Mouse (Mus musculus) naive thymus-derived CD4-positive, alpha-beta T cell, adult 2 months (primary cell): ENCODE measurements around the gene Hoxd10.

Source experiments
- DNase-seq: peaks from one replicate; pipeline ENCODE4 v3.0.0-alpha.2; 2011; ENCODE audit warnings: low read depth

Hoxd10 gene

DNA sequence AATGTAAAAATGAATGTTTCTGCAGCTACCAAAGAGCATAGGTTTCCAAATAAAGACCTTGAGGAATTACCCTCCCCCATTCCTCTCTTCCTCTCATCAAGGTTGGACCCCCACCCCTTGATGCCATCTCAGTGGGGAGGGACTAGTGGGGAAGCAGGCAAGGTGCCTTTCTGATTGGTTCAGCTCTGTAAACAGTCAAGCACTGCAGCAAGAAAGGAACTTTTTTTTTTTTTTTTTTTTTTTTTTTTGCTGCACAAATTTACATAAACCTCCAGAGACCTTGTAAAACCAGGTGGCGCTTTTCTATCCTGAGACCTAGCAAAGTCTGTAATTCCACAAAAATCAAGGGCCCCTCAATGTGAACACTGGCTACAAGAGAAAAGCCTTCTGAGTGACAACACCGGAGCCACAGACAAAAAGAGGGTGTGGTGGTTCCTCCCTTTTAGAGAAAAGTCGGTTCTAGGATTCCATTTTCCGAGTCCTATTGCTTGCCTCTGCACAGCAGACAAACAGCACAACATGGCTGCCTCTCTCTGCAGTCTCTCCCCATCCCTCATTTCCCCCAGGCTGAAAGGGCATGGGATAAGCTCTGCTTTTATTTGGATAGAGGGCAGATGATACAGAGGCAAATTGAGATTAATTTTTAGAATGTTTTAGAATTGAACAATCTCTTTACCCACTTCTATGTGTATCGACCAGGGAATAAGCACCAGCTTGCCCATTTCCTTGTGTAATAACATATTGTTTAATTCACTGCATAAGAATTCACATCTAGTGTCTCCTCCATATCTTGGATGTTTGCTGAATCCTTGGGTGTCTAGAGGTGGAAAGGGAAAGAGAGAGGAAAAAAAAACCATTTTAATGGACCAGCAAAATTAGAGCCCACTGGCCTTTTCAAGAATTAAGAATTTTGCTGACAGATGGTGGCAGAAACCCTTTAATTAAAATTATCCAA lies 18.0 kb downstream of the Hoxd10 start:
- DNase-seq: no peak

DNA sequence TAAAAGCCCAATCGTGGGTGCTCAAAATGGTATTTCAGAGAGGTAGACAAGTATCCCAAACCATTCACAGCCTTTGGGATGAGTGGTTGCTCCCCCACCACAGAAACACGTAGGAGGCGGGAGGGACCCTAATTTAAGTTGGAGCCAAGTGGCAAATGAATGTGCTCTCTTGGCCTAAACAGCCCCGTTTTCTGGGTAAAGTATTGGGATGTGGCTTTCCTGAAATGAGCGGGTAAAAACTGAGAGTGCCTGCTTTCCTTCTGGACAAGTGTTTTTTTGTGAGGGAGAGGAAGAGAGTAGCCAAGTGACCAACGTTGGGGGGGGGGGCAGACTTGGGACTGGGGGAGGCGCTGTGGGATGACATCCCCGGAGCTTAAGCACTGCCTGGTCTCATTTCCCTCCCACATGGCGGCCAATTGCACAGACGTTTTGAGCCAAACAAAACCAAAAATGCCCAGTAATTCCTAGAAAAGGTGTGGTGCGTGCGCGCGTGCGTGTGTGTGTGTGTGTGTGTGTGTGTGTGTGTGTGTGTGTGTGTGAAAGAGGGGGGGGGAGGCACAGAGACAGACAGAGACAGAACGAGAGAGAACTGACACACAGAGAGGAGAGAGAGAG lies 19.3 kb downstream of the Hoxd10 start:
- no peak for DNase-seq

DNA sequence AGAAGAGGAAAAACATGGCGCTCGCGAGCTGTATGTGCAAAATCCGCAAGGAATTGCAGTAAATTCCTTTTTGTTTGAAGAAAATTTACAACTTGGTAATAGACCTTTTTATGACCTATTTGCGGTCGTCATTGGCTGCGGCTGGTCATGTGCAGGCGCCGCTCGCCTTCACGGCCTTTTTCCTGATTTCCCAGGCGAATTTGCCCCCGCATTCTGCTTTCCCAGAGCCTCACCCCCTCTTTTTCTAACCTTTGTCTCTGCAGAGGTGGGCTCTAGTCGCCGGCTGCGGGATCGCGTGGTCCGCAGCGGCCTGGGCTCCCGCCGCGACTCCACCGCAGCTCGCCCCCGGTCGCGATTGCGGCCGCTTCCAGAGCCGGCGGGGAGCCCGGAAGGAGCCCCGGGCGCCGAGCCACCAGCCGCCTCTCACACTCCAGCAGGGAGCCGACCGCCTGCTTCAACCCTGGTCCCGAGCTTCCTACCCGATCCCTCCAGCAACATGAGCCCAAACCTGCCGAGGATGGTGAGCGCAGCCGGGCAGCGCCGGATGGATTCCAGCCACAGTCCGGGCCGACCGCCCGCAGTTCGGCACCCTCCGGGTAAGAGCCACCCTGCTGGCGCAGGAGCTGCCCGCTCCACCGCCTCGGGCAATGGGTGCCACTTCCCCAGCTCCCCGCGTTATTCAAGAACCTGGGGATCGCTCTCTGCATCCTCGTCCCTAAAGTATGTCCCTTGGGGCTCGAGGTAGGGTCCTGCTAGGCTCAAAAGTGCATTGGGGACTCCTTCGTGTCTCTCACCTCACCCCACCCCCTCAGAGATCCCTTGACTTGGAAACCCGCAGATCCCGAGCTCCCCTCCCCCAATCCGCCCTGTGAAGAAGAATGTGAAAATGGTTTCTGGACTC lies 20.2 kb downstream of the Hoxd10 start, which contains the start of the genes Hoxd3 and Hoxd4:
Gene Hoxd3 (plus strand): TSS at position 207 of the 901 bp plus-strand sequence.
Gene Hoxd4 (plus strand): TSS at position 209 of the 901 bp plus-strand sequence.
- DNase-seq: no peak

DNA sequence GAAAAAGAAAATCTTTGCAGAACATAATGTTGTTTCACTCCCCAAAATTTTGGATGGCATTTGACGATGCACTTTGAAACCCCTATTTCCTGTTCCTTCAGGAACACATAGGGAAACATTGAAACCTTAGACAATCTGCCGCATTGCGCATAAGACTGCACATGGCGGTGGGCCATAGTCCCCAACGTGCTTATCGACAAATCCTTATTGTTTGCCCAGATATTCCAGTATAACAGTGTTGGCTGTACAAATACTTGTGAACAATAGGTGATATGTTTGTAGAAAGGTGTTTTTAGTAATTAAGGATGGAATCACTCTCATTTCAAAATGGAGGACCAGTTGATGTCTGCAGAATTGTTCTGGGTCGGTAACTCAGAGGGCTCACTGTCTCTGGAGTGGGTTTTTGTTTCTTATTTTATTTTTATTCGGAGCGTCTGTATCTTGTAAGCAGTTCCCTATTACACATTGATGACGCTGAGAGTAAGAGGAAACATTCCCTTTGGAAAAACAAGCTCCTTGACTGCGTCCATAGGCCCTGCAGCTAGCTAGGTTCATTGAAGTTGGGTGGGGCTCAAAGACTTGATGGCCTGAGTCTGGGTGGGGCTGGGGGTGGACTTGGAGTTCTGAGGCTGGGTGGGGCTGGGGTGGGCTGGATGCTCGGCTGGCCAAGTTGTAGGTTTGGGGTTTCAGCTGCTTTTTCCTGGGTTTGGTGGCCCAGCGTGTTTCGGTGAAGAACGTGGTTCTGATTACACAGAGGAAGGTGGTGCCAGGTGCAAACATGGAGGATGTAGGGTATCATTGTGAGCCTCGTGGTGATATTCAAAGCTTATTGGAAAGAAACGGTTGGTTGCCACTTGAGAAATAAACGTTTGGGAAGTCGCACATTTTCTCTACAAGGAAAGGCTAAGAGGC lies 21.8 kb downstream of the Hoxd10 start:
- no peak for DNase-seq

DNA sequence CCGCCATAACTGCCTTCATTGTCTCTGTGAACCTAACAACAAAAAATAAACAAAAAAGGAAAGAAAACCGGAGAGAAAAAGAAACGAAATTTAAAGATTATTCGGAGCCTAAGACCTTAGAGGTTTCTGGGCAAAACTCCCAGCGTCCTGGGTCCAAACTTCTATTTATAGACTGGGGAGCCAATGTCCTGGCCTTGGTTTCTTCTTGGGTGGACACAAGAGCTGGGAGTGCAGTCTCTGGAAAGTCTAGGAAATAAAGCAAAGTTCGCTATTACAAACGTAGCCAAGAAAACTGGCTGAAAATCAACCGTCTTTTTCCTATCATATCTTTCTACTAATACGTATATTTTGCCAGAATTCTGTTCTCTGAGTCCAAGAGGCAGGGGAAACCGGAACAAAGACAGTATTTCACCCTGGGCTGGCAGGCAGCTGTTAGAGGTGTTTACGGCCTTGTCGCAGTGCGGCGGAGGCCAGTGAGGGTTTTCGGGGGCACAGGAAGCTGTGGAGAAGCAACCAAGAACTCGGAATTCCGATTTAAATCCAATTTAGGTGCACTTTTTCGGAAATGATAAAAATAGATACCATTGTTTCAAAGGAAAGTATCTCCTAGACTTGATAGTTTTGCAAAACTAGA lies 22.5 kb downstream of the Hoxd10 start:
- DNase-seq: no peak

DNA sequence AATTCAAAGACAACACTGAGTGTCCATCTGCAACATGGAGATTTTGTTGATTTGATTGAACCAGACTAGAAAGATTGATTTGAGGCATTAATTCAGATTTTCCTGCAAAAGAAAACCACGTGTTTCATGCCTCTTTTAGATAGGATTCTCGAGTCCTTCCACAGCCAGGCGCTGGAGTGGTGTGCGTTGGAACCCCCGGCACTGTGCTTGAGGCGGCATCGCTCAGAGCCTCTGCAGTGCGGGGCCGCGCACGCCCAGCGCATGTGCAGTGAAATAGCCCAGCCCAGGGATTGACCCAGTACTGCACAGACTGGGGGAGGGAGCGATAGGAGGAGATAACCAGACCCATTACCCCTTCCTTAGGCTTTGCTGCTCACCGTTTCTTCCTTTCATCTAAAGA lies 23.2 kb downstream of the Hoxd10 start:
- DNase-seq: no peak

DNA sequence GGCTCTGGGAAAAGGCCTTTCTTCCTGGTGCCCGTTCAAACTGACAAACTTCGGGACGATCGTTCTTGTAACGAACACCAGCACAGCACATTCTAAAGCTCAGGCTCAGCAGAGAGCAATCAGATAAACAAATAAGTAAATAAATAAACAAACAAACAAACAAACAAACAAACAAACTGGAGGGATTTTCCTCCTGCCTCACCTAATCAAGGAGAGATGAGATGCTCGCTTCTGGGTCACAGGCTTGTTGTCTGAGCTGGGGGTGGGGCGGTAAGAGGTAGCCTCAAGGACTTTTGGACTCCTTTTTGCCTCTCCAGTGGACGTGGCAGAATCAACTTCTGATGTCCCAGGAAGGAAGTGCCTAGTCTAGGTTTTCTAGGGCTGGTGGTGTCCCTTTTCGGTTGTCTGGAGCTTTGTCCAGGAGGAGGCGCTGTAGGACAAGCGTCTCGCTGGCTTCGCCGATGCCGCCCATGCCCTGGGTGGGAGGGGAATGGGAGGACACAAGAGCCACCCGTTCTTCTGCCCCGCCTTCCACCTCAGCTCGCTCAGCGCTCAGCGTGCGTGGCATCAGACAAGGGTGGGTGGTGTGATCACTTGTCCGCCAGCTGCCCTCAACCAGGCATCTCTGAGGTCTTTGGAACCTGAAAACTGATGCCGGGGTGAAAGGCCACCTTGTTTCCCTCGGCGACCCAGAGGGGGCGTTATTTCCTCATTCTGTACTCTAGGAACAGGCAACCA lies 23.9 kb downstream of the Hoxd10 start:
- DNase-seq: peak; percentile 84

DNA sequence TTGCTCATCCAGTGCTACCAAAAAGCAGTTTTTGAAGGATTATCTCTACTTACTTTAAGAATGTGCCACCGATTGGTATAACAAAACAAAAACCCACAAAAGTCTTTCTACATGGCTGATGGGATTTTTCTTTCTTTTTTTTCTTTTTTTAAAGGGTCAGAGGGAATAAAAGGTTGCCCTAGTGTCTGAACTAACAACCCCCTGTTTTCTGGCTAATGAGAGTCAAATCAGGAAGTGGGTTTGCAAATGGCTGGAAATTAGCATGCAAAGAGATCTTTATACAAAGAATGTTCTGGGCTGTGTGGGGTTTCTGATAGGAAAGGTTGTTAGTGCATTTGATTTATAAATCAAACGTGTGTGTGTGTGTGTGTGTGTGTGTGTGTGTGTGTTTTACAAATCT lies 28.7 kb downstream of the Hoxd10 start:
- DNase-seq: no peak

DNA sequence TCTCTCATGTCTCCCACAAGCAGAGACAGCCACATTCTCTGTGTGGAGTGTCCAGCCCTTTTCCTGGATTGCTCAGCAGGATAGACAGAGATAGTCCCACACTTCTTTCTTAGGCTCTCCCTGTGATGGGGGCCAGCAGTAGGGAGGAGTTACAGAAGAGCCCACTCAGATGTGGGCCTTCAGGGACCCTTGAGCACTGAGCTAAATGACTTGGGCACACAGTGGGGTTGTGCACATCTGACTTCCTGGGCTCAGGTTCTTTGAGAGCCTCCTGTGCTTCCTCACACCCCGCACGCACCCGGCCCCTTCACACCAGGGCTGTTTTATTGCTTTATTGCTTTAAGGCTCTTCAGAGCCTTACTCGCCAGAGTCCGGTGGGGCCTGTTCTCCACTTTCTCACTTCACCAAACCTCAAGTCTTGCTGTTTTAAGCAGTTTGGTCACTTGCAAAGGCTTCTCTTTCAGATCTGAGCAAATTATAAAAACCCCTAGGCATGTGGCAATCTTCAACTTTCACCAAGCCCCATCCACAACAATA lies 29.3 kb downstream of the Hoxd10 start:
- no peak for DNase-seq

DNA sequence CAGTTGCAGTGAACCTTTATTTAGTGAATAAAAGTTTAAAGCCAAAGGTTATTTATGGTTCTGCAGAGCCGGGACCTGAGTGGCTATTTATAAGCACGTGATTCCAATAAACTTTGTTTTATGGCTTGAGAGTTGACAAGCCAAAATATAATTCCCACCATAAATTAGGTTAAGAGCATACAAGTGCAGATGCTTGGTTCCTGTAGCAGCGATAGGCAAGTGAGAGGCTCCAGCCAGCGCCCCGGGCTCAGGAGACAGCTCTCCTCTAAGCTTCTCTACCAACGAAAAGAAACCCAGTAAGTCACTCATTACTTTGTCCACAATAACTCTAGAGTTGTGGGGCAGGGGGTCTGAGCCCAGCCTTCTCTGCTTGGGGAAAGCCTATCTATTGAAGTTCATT lies 30.2 kb downstream of the Hoxd10 start:
- no peak for DNase-seq

DNA sequence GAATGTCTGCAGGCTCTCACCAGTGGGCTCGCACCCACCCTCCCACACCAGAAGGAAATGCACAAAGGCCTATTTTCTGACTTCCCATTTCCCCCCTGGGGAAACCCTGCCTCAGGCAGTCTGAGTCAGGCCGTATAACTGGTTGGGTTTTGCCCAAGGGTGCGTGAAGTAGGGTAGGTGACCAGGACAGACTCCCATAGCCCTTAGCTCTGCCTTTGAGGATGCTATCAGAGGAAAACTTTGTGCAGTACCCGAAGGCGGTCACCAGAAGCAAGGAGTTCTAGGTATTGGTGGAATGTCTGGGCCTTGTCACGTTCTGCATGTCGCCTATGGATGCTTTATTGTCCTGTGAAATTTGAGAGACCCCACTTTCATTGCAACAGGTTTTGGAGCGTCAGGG lies 31.2 kb downstream of the Hoxd10 start:
- no peak for DNase-seq

DNA sequence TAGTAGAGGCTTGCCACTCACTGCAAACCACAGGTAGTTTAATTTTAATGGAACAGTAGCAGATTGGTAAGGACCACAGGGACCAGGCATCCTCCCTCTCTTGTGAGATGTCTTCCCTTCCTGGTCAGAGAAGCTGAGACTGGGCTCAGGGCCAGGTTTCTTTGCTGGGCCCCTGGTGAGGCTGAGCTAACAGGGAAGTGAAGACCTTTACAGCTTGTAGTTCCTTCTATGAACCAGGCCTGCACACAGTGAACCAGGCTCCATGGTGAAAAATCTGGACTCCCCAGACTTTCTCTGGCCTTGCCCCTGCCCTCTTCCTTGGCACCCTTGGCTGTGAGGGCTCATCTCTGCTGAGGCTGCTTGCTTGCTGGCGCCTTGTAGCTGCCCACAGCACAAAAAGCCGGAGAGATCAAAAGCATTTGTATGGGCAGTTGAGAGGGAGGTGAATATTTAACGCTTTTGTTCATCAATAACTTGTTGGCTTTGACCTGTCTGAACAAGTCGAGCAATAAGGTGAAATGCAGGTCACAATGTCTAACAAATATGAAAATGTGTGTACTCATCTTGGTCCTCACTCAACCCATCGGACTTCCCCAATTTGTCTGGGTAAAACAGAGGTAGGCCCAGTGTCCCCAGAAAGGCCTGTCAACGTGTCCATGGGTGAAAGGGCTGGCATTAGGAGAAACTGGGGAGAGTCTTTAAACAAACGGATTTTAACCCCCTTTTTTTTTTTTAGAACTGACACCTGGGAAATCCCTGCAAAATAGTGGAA lies 32.7 kb downstream of the Hoxd10 start:
- DNase-seq: no peak

DNA sequence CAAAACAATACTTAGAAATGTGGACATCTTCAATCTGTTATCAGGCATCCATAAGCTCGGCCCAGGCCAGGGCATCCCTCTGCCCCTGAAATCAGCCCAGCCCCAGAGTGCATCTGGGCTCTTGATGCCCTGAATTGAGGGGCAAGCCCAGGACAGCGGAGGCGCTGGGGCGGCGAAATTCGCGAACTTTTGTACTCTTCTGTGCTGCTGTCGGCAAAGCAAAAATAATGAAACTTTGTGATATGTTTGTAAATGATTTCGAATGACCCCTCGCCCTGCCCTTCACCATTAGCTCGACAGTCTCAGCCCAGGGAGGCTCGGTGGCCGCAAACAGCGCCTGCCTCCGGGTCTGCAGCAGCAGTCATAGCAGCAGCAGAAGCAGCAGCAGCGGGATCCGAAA lies 33.4 kb downstream of the Hoxd10 start:
- no peak for DNase-seq

DNA sequence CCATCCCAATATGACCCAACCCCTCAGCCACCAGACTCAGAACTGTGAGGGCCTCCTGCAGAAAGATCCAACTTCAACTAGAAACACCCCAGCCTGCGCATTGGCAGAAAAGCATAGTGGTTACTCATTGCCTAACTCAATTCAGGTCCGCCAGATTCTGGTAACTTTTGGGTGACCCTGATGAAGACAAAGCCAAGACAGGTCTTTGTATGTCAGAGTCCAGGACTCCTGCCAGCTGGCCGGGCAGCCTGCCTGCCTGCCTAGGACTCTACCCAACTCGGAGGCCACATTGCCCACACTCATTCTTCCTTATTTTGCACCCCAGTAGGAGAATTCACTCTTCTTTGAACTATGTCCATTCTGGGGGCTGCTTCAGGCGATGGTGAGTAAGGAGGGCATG lies 34.8 kb downstream of the Hoxd10 start, which contains the start of gene Gm28230:
Gene Gm28230 (plus strand): TSS at position 178 of the 400 bp plus-strand sequence.
- DNase-seq: no peak

DNA sequence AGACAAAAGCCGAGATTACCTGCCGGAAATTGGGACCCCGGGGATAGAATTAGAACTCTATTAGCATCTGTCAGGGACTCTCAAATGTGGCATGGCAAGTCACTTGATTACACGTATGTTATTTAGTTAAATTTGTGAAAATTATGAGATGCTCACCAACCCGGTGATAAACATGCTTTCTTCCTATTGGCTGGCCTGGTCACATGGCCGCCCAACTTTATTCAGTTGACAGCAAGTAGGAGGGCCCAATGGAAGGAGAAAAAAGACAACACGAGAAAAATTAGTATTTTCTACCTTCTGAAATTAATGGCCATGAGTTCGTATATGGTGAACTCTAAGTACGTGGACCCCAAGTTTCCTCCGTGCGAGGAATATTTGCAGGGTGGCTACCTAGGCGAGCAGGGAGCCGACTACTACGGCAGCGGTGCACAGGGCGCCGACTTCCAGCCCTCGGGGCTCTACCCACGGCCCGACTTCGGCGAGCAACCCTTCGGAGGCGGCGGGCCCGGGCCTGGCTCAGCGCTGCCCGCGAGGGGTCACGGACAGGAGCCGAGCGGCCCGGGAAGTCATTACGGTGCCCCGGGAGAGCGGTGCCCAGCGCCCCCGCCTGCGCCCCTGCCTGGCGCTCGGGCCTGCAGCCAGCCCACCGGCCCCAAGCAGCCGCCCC lies 35.4 kb downstream of the Hoxd10 start:
- no peak for DNase-seq

DNA sequence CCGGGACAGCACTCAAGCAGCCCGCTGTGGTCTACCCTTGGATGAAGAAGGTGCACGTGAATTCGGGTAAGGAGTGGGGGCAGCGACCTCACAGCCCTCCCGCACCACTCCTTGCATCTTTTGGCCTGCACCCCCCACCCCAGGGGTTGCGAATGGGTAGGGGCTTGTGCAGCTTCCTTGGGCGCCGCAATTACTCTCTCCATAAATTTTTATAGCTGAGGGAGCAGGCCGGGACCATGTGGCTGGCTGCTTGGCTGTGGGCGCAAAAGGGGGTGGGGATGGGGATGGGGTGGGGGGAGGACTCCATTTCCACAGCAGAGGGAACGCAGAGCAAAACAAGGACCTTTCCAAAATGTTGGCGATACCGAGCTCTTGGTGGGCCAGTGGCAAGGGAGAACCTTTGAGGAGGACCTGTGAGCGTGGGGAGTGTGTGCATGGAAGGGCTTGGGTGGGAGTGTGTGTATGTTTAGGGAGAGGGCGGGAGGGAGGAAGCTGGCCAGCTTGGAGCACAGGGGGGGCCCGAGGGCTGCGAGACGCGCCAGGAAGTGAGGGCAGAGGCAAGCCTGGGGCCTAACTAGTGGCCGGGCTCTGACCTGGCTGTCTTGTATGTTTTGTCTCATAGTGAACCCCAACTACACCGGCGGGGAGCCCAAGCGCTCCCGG lies 36.0 kb downstream of the Hoxd10 start:
- no peak for DNase-seq

DNA sequence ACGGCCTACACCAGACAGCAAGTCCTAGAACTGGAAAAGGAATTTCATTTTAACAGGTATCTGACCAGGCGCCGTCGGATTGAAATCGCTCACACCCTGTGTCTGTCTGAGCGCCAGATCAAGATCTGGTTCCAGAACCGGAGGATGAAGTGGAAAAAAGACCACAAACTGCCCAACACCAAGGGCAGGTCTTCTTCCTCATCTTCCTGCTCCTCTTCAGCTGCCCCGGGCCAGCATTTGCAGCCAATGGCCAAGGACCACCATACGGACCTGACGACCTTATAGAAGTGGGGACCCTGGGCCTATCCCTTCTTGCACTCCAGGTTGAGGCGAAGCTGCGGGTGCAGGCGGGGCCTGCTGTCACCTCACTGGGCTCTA lies 36.6 kb downstream of the Hoxd10 start:
- DNase-seq: no peak

DNA sequence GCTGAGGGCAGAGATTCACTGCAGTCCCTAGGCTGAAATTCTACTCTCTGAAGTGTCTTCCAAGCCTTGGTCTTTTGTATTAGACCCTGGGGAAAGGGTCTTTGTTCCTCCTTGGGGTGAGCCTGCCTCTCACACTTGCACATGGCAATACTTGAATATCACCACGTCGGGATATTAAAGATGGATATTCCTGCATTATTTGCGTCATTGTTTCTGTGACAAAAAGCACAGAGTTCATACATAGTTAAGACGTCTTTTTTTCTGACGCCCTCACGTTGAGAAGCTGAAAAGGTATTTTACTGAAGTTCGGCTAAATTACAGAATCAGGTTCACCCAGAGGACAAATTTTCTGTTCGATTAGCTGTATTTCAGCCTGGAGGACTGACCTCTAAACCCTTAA lies 38.6 kb downstream of the Hoxd10 start:
- DNase-seq: no peak
